In the genomic region with DNA sequence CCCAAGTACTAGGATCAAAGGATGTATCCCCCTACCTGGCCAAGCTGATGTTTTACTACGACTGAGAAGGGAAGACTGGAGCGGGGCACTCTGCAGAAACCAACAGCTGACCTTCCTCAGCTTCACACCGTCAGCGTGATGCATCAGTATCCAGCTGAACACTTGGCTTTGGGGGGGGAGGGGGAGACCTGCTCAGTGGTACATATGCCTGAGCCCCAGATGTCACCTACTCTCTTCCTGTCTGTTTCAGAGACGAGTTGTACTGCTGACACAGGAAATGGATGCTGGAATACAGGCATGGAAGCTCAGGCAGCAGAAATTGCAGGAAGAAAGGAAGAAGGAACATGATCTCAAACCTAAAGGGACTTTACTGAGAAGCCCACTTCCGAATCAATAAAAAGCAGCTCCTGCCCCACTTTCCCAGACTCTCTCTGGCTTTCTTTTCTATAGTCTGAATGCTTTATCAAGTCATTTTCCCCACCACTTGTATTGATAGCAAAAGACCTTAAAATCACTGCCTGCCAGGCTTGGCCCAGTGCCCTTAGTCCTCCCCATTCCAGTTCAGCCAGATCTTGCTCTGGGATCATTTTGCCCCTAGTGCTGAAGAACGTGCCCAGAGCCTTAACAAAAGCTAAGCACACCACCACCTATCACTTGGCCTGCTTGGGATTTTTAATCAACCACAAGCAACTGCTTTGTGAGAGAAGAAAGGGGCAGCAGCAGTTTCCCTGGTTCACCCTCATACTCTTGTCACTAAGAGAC, we compare ENCODE assay signal across 8 mouse cellular contexts. TPM values are rescaled to one million over a fixed set of nuclear protein-coding genes. Genes with fewer than 3 reads are reported as not detected.
DNase-seq lines count a peak whose midpoint lies in the region; ATAC-seq lines count a peak whose summit lies in the region.

No protein-coding gene starts in this region.

- H3K4me3 ChIP-seq in kidney, embryonic 14.5 days (ENCODE audit: low read length) = no peak overlapping the region
- no peak overlapping the region for H3K4me3 ChIP-seq in embryonic facial prominence, embryonic 12.5 days
- no peak overlapping the region for H3K4me3 ChIP-seq in hindbrain, embryonic 14.5 days (replicated peaks; ENCODE audit: low read length)
- H3K4me3 ChIP-seq in midbrain, embryonic 15.5 days = no peak overlapping the region

- H3K9me3 ChIP-seq in kidney, embryonic 14.5 days (ENCODE audit: control insufficient read depth, low read length) = no peaks in the 10 kb centered on the region
- H3K9me3 ChIP-seq in embryonic facial prominence, embryonic 12.5 days = no peaks in the 10 kb centered on the region
- no peaks in the 10 kb centered on the region for H3K9me3 ChIP-seq in hindbrain, embryonic 14.5 days (ENCODE audit: control insufficient read depth, low read length)
- no peaks in the 10 kb centered on the region for H3K9me3 ChIP-seq in midbrain, embryonic 15.5 days

- H3K4me1 ChIP-seq in kidney, embryonic 14.5 days (ENCODE audit: control insufficient read depth, insufficient read depth, low read length) = peaks cover 45% of the 10 kb centered on the region
- peaks cover 41% of the 10 kb centered on the region for H3K4me1 ChIP-seq in embryonic facial prominence, embryonic 12.5 days
- H3K4me1 ChIP-seq in hindbrain, embryonic 14.5 days (replicated peaks; ENCODE audit: control insufficient read depth, insufficient read depth, low read length) = peaks cover 24% of the 10 kb centered on the region
- peaks cover 54% of the 10 kb centered on the region for H3K4me1 ChIP-seq in midbrain, embryonic 15.5 days

- peak overlapping the region; percentile 98; the same call in 1 of the 2 replicates for H3K27ac ChIP-seq in kidney, embryonic 14.5 days (ENCODE audit: low read depth, low read length)
- peak overlapping the region; percentile 99; the same call in 1 of the 2 replicates for H3K27ac ChIP-seq in embryonic facial prominence, embryonic 12.5 days
- H3K27ac ChIP-seq in hindbrain, embryonic 14.5 days = peak overlapping the region; percentile 84; the same call in 1 of the 2 replicates
- H3K27ac ChIP-seq in midbrain, embryonic 15.5 days = peak overlapping the region; percentile 83

- H3K9ac ChIP-seq in kidney, embryonic 14.5 days (ENCODE audit: low read depth, low read length) = peak overlapping the region; percentile 99; the same call in 1 of the 2 replicates
- H3K9ac ChIP-seq in embryonic facial prominence, embryonic 12.5 days = no peak overlapping the region
- H3K9ac ChIP-seq in hindbrain, embryonic 14.5 days = peak overlapping the region; percentile 81
- H3K9ac ChIP-seq in midbrain, embryonic 15.5 days = 0 out of 2 replicates have a peak overlapping the region, but pooled peaks have one; percentile 47

- no peak for ATAC-seq in kidney, embryonic 14.5 days (ENCODE audit: low FRiP score, low TSS enrichment)
- ATAC-seq in embryonic facial prominence, embryonic 12.5 days (ENCODE audit: insufficient number of reproducible peaks, insufficient read depth, low FRiP score, low TSS enrichment) = no peak
- ATAC-seq in hindbrain, embryonic 14.5 days (ENCODE audit: low FRiP score) = no peak
- no peak for ATAC-seq in midbrain, embryonic 15.5 days (replicated peaks)
- ATAC-seq in frontal cortex, adult (ENCODE audit: low TSS enrichment) = no peak

- WGBS in kidney, embryonic 14.5 days = 42% methylated on average over 7 of the region's 7 CpGs
- 60% methylated on average over 7 of the region's 7 CpGs for whole genome bisulfite sequencing in embryonic facial prominence, embryonic 12.5 days
- WGBS in hindbrain, embryonic 14.5 days = 56% methylated on average over 7 of the region's 7 CpGs
- 57% methylated on average over 7 of the region's 7 CpGs for WGBS in midbrain, embryonic 15.5 days

- no peaks in the 10 kb centered on the region for H3K27me3 ChIP-seq in kidney, embryonic 14.5 days (ENCODE audit: control insufficient read depth, insufficient read depth, low read length)
- no peaks in the 10 kb centered on the region for H3K27me3 ChIP-seq in embryonic facial prominence, embryonic 12.5 days
- peaks cover 9% of the 10 kb centered on the region for H3K27me3 ChIP-seq in hindbrain, embryonic 14.5 days (ENCODE audit: control insufficient read depth, insufficient read depth, low read length)
- no peaks in the 10 kb centered on the region for H3K27me3 ChIP-seq in midbrain, embryonic 15.5 days (replicated peaks)

- DNase-seq in kidney, postnatal 25 days = no peak
- DNase-seq in hindbrain, embryonic 14.5 days (ENCODE audit: low spot score) = no peak
- DNase-seq in Muller cell, postnatal 12 days (ENCODE audit: inconsistent ontology term) = no peak
- DNase-seq in right cerebral cortex, postnatal 36 days (ENCODE audit: low spot score in 2 of 2) = no peak

- peaks cover 16% of the 10 kb centered on the region for H3K36me3 ChIP-seq in kidney, embryonic 14.5 days (ENCODE audit: control insufficient read depth, insufficient read depth, low read length)
- peaks cover 9% of the 10 kb centered on the region; the same call in 1 of the 2 replicates for H3K36me3 ChIP-seq in embryonic facial prominence, embryonic 12.5 days
- peaks cover 13% of the 10 kb centered on the region; the same call in 1 of the 2 replicates for H3K36me3 ChIP-seq in hindbrain, embryonic 14.5 days (replicated peaks; ENCODE audit: control insufficient read depth, insufficient read depth)
- H3K36me3 ChIP-seq in midbrain, embryonic 15.5 days (replicated peaks) = 0 out of 2 replicates have a peak, but pooled peaks cover 9% of the 10 kb centered on the region

- H3K4me2 ChIP-seq in kidney, embryonic 14.5 days (replicated peaks; ENCODE audit: low read depth, low read length) = peak overlapping the region; percentile 64; the same call in 1 of the 2 replicates
- H3K4me2 ChIP-seq in embryonic facial prominence, embryonic 12.5 days (replicated peaks) = peak overlapping the region; percentile 92; the same call in 1 of the 2 replicates
- H3K4me2 ChIP-seq in hindbrain, embryonic 14.5 days (replicated peaks) = peak overlapping the region; percentile 60
- peak overlapping the region; percentile 70 for H3K4me2 ChIP-seq in midbrain, embryonic 15.5 days

RNA-seq across cellular contexts. Expression of a gene that starts 1.9 kb away (rescaled TPM):
- polyA plus RNA-seq in kidney, embryonic 14.5 days (2014; fragmentation: Nextera tagmentation; extraction: Ambion mirVana) = 101 and 167 TPM in 2 replicates
- polyA plus RNA-seq in embryonic facial prominence, embryonic 12.5 days (2016; fragmentation: Nextera tagmentation; extraction: Ambion mirVana) = 182 and 194 TPM in 2 replicates
- 43.6 and 47.3 TPM in 2 replicates for polyA plus RNA-seq in hindbrain, embryonic 14.5 days (2014; fragmentation: Nextera tagmentation; extraction: Ambion mirVana)
- 45.4 and 51.0 TPM in 2 replicates for polyA plus RNA-seq in midbrain, embryonic 15.5 days (2015; fragmentation: Nextera tagmentation; extraction: Ambion mirVana)

RNA-seq across cellular contexts. Expression of a gene that starts 2.8 kb away (rescaled TPM):
- 269 and 360 TPM in 2 replicates for polyA plus RNA-seq in kidney, embryonic 14.5 days (2014; fragmentation: Nextera tagmentation; extraction: Ambion mirVana)
- polyA plus RNA-seq in embryonic facial prominence, embryonic 12.5 days (2016; fragmentation: Nextera tagmentation; extraction: Ambion mirVana) = 253 and 263 TPM in 2 replicates
- 245 and 308 TPM in 2 replicates for polyA plus RNA-seq in hindbrain, embryonic 14.5 days (2014; fragmentation: Nextera tagmentation; extraction: Ambion mirVana)
- 234 and 252 TPM in 2 replicates for polyA plus RNA-seq in midbrain, embryonic 15.5 days (2015; fragmentation: Nextera tagmentation; extraction: Ambion mirVana)

RNA-seq across cellular contexts. Expression of a gene that starts 11.9 kb away (rescaled TPM):
- 6.9 and 9.6 TPM in 2 replicates for polyA plus RNA-seq in kidney, embryonic 14.5 days (2014; fragmentation: Nextera tagmentation; extraction: Ambion mirVana)
- polyA plus RNA-seq in embryonic facial prominence, embryonic 12.5 days (2016; fragmentation: Nextera tagmentation; extraction: Ambion mirVana) = 4.8 and 5.2 TPM in 2 replicates
- 4.5 and 6.2 TPM in 2 replicates for polyA plus RNA-seq in hindbrain, embryonic 14.5 days (2014; fragmentation: Nextera tagmentation; extraction: Ambion mirVana)
- 4.7 and 4.9 TPM in 2 replicates for polyA plus RNA-seq in midbrain, embryonic 15.5 days (2015; fragmentation: Nextera tagmentation; extraction: Ambion mirVana)

RNA-seq across cellular contexts. Expression of a gene that starts 34.4 kb away (rescaled TPM):
- 32.0 and 47.0 TPM in 2 replicates for polyA plus RNA-seq in kidney, embryonic 14.5 days (2014; fragmentation: Nextera tagmentation; extraction: Ambion mirVana)
- 33.1 and 34.6 TPM in 2 replicates for polyA plus RNA-seq in embryonic facial prominence, embryonic 12.5 days (2016; fragmentation: Nextera tagmentation; extraction: Ambion mirVana)
- 29.2 and 30.8 TPM in 2 replicates for polyA plus RNA-seq in hindbrain, embryonic 14.5 days (2014; fragmentation: Nextera tagmentation; extraction: Ambion mirVana)
- polyA plus RNA-seq in midbrain, embryonic 15.5 days (2015; fragmentation: Nextera tagmentation; extraction: Ambion mirVana) = 28.9 and 31.4 TPM in 2 replicates

RNA-seq across cellular contexts. Expression of a gene that starts 46.4 kb away (rescaled TPM):
- polyA plus RNA-seq in kidney, embryonic 14.5 days (2014; fragmentation: Nextera tagmentation; extraction: Ambion mirVana) = 6.1 and 6.9 TPM in 2 replicates
- 5.5 and 6.9 TPM in 2 replicates for polyA plus RNA-seq in embryonic facial prominence, embryonic 12.5 days (2016; fragmentation: Nextera tagmentation; extraction: Ambion mirVana)
- 32.5 and 41.1 TPM in 2 replicates for polyA plus RNA-seq in hindbrain, embryonic 14.5 days (2014; fragmentation: Nextera tagmentation; extraction: Ambion mirVana)
- 45.2 and 47.1 TPM in 2 replicates for polyA plus RNA-seq in midbrain, embryonic 15.5 days (2015; fragmentation: Nextera tagmentation; extraction: Ambion mirVana)
